In the genomic region with DNA sequence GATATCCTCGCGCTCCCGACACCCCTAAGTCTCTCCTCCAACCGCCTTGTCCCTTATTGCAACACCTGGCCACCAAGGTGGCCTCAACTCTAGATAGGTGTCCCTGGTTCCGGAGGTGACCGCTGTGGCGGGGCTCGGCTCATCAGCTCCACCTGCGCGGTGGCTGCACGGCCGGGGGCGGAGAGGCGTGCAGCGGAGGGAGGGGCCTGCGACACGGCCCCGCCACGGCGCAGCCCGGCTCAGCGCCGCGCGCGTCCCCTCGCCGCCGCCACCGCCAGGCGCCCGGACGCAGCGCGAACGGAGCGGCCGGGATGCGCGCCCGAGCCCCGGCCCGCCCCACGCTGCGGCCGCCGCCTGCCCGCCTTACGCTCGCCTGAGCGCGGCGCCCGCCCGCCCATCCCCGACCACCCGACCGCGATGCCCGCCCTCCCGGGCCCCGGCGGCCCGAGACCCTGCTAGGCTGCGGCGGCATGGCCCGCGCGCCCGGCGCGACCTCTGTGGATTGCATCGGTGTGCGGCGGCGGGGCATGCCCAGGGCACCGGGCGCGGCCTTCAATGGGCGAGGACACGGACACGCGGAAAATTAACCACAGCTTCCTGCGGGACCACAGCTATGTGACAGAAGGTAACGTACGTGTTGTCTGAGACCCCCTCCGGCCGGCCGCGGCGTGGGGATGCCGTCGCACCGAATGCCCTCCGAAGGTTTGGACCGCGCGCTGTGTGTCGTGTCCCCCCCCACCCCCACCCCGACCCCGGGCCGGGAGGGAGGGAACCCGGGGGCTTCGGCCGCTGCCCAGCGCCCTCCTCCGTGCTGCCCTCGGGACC, we compare ENCODE assay signal across 8 mouse cellular contexts. TPM values are rescaled to one million over a fixed set of nuclear protein-coding genes. Genes with fewer than 3 reads are reported as not detected.
A peak's percentile ranks its signal among the peaks of the same experiment; 100 is the strongest.
DNase-seq lines count a peak whose midpoint lies in the region; ATAC-seq lines count a peak whose summit lies in the region.

Ppp2r2c (plus strand) TSS at position 248 of the 825 bp plus-strand sequence.

- no peaks in the 10 kb centered on the region for H3K36me3 ChIP-seq in kidney, embryonic 15.5 days
- no peaks in the 10 kb centered on the region for H3K36me3 ChIP-seq in hindbrain, embryonic 14.5 days (replicated peaks; ENCODE audit: control insufficient read depth, insufficient read depth)
- H3K36me3 ChIP-seq in liver, embryonic 13.5 days: no peaks in the 10 kb centered on the region
- no peaks in the 10 kb centered on the region for H3K36me3 ChIP-seq in stomach, embryonic 16.5 days (ENCODE audit: control insufficient read depth, insufficient read depth, low read length)

- peaks cover 23% of the 10 kb centered on the region for H3K4me1 ChIP-seq in kidney, embryonic 15.5 days
- no peaks in the 10 kb centered on the region; the same call in 1 of the 2 replicates for H3K4me1 ChIP-seq in hindbrain, embryonic 14.5 days (replicated peaks; ENCODE audit: control insufficient read depth, insufficient read depth, low read length)
- H3K4me1 ChIP-seq in liver, embryonic 13.5 days (replicated peaks): no peaks in the 10 kb centered on the region
- H3K4me1 ChIP-seq in stomach, embryonic 16.5 days (ENCODE audit: control insufficient read depth, insufficient read depth, low read length): no peaks in the 10 kb centered on the region; the same call in 1 of the 2 replicates

- no peak within 1 kb of the TSS for H3K27ac ChIP-seq in kidney, embryonic 15.5 days
- peak within 1 kb of the TSS; percentile 82 for H3K27ac ChIP-seq in hindbrain, embryonic 14.5 days
- no peak within 1 kb of the TSS for H3K27ac ChIP-seq in liver, embryonic 13.5 days
- H3K27ac ChIP-seq in stomach, embryonic 16.5 days (ENCODE audit: low read length): no peak within 1 kb of the TSS

- no peaks in the 10 kb centered on the region for H3K9me3 ChIP-seq in kidney, embryonic 15.5 days (replicated peaks)
- 0 out of 2 replicates have a peak, but pooled peaks cover 4% of the 10 kb centered on the region for H3K9me3 ChIP-seq in hindbrain, embryonic 14.5 days (ENCODE audit: control insufficient read depth, low read length)
- H3K9me3 ChIP-seq in liver, embryonic 13.5 days (replicated peaks): no peaks in the 10 kb centered on the region
- H3K9me3 ChIP-seq in stomach, embryonic 16.5 days (replicated peaks; ENCODE audit: control insufficient read depth, low read length): no peaks in the 10 kb centered on the region; the same call in 1 of the 2 replicates

- peak within 1 kb of the TSS; percentile 88 for H3K4me2 ChIP-seq in kidney, embryonic 15.5 days
- peak within 1 kb of the TSS; percentile 77 for H3K4me2 ChIP-seq in hindbrain, embryonic 14.5 days (replicated peaks)
- H3K4me2 ChIP-seq in liver, embryonic 13.5 days: peak within 1 kb of the TSS; percentile 41
- peak within 1 kb of the TSS; percentile 71 for H3K4me2 ChIP-seq in stomach, embryonic 16.5 days (ENCODE audit: low read depth, low read length)

- ATAC-seq in kidney, embryonic 15.5 days (replicated peaks; ENCODE audit: low FRiP score): peak; percentile 33; the same call in 1 of the 2 replicates
- ATAC-seq in hindbrain, embryonic 14.5 days (ENCODE audit: low FRiP score): peak; percentile 75
- no peak for ATAC-seq in liver, embryonic 13.5 days (ENCODE audit: low read depth)
- ATAC-seq in stomach, embryonic 16.5 days (ENCODE audit: insufficient read depth, low FRiP score): no peak; the same call in 1 of the 2 replicates
- ATAC-seq in CD4-positive, CD25-positive, alpha-beta regulatory T cell, adult 4 months: no peak

- H3K4me3 ChIP-seq in kidney, embryonic 15.5 days (replicated peaks): peak within 1 kb of the TSS; percentile 46
- peak within 1 kb of the TSS; percentile 63 for H3K4me3 ChIP-seq in hindbrain, embryonic 14.5 days (replicated peaks; ENCODE audit: low read length)
- peak within 1 kb of the TSS; percentile 27 for H3K4me3 ChIP-seq in liver, embryonic 13.5 days (replicated peaks)
- H3K4me3 ChIP-seq in stomach, embryonic 16.5 days (replicated peaks; ENCODE audit: low read length): peak within 1 kb of the TSS; percentile 41

- WGBS in kidney, embryonic 15.5 days: under 1% methylated on average over 98 of the region's 108 CpGs
- under 1% methylated on average over 62 of the region's 108 CpGs for WGBS in hindbrain, embryonic 14.5 days
- 2% methylated on average over 82 of the region's 108 CpGs for WGBS in liver, embryonic 13.5 days (ENCODE audit: insufficient replicate concordance)
- WGBS in stomach, embryonic 16.5 days: 1% methylated on average over 97 of the region's 108 CpGs

- H3K9ac ChIP-seq in kidney, embryonic 15.5 days: peak within 1 kb of the TSS; percentile 26; the same call in 1 of the 2 replicates
- peak within 1 kb of the TSS; percentile 81 for H3K9ac ChIP-seq in hindbrain, embryonic 14.5 days
- no peak within 1 kb of the TSS for H3K9ac ChIP-seq in liver, embryonic 13.5 days
- H3K9ac ChIP-seq in stomach, embryonic 16.5 days (ENCODE audit: low read length): peak within 1 kb of the TSS; percentile 16; the same call in 1 of the 2 replicates

- no peak for DNase-seq in kidney, postnatal 10 days
- peak; percentile 76 for DNase-seq in cerebellum, adult 9-10 months
- DNase-seq in hindbrain, embryonic 14.5 days (ENCODE audit: low spot score): peak; percentile 38
- no peak for DNase-seq in liver, embryonic 13.5 days
- no peak for DNase-seq in B cell, adult 2 months

- peaks cover 99% of the 10 kb centered on the region for H3K27me3 ChIP-seq in kidney, embryonic 15.5 days
- H3K27me3 ChIP-seq in hindbrain, embryonic 14.5 days (ENCODE audit: control insufficient read depth, insufficient read depth, low read length): peaks cover 64% of the 10 kb centered on the region
- peaks cover 88% of the 10 kb centered on the region for H3K27me3 ChIP-seq in liver, embryonic 13.5 days
- H3K27me3 ChIP-seq in stomach, embryonic 16.5 days (ENCODE audit: control insufficient read depth, insufficient read depth, low read length): peaks cover 74% of the 10 kb centered on the region

RNA-seq across cellular contexts. Expression of gene Ppp2r2c, which starts in this region (rescaled TPM):
- 0.13 and 0.61 TPM in 2 replicates for polyA plus RNA-seq in kidney, embryonic 15.5 days (2015; fragmentation: Nextera tagmentation; extraction: Ambion mirVana)
- 63.6 and 78.4 TPM in 2 replicates for polyA plus RNA-seq in hindbrain, embryonic 14.5 days (2014; fragmentation: Nextera tagmentation; extraction: Ambion mirVana)
- polyA plus RNA-seq in liver, embryonic 13.5 days (2015; fragmentation: Nextera tagmentation; extraction: Ambion mirVana): 0.03 and 0.05 TPM in 2 replicates
- polyA plus RNA-seq in stomach, embryonic 16.5 days (2015; fragmentation: Nextera tagmentation; extraction: Ambion mirVana): 0.63 and 0.76 TPM in 2 replicates
- not detected for polyA plus RNA-seq in CD4-positive, CD25-positive, alpha-beta regulatory T cell, adult 4 months (2017; shearing (Covaris generic))

Comparison
In these comparisons a context has a peak if more than half of its experiments do, and no peak if none do; other contexts are left out.
1. RNA of gene Ppp2r2c (polyA plus RNA-seq): 63.6 to 78.4 TPM in hindbrain, embryonic 14.5 days; 0.63 to 0.76 TPM in stomach, embryonic 16.5 days, 0.13 to 0.61 TPM in kidney, embryonic 15.5 days, 0.03 to 0.05 TPM in liver, embryonic 13.5 days and not detected in CD4-positive, CD25-positive, alpha-beta regulatory T cell, adult 4 months; every median in the first group is over 10 times any median in the second.
2. Peak in ATAC-seq, H3K4me3 ChIP-seq, H3K9ac ChIP-seq and H3K4me2 ChIP-seq in kidney, embryonic 15.5 days; RNA of the gene not detected or under 1 TPM.
3. DNase-seq: peak in cerebellum, adult 9-10 months (single experiment) and hindbrain, embryonic 14.5 days (single experiment); none in kidney, postnatal 10 days (single experiment), liver, embryonic 13.5 days (single experiment) and B cell, adult 2 months (0 of 2).
4. Peak in every context shown above with its lines, with median percentiles within 50 percentile points of each other: H3K4me2 ChIP-seq and H3K4me3 ChIP-seq.